Mouse (Mus musculus) small intestine, adult 2 months (tissue): ENCODE measurements around the gene Cox6b2. TPM values are rescaled to one million over a fixed set of nuclear protein-coding genes. Genes with fewer than 3 reads are reported as not detected.
A peak's percentile ranks its signal among the peaks of the same experiment; 100 is the strongest.

Experiments used
- H3K27ac ChIP-seq: fragments of 200-500 bp; 2 replicates; pipeline ENCODE4 v1.5.1; 2012; ENCODE audit warnings: low read depth, low read length, control low read depth, inconsistent platforms; ENCODE audit not compliant: insufficient read depth
- H3K27me3 ChIP-seq: fragments of 200-500 bp; 2 replicates; pipeline ENCODE4 v1.6.1; 2012; ENCODE audit warnings: mild to moderate bottlenecking, moderate library complexity, low read length, inconsistent platforms; ENCODE audit not compliant: control insufficient read depth, insufficient read depth
- H3K36me3 ChIP-seq: fragments of 200-500 bp; 2 replicates; pipeline ENCODE4 v1.6.1; 2012; ENCODE audit warnings: mild to moderate bottlenecking, low read length, control low read depth, inconsistent platforms; ENCODE audit not compliant: control insufficient read depth, insufficient read depth
- H3K4me1 ChIP-seq: fragments of 200-500 bp; 2 replicates; pipeline ENCODE4 v1.6.1; 2012; ENCODE audit warnings: low read length, inconsistent platforms, mixed read lengths; ENCODE audit not compliant: control insufficient read depth, insufficient read depth, insufficient read length
- H3K4me3 ChIP-seq: fragments of 200-500 bp; 2 replicates; pipeline ENCODE4 v1.5.1; 2012; ENCODE audit warnings: low read depth, mild to moderate bottlenecking, control low read depth, inconsistent platforms, low read length, moderate library complexity
- CTCF ChIP-seq: fragments of 200-500 bp; IDR thresholded peaks from 2 replicates; pipeline ENCODE4 v1.5.1; 2012; ENCODE audit warnings: low read depth, mild to moderate bottlenecking, control low read depth, inconsistent platforms, low read length, moderate library complexity, mixed read lengths; ENCODE audit not compliant: insufficient replicate concordance, insufficient read length; ENCODE audit errors: extremely low read depth
- POLR2A ChIP-seq: fragments of 200-500 bp; IDR thresholded peaks from 2 replicates; pipeline ENCODE4 v1.6.1; 2012; ENCODE audit warnings: low read depth, mild to moderate bottlenecking, control low read depth, inconsistent platforms, low read length, moderate library complexity
- WGBS: fragments of 180-500 bp; shearing (Covaris S2); methylation state at CpG from one replicate; pipeline ENCODE4 v1.1.7; 2018; 5-methylcytosine and 5-hydroxymethylcytosine counted together
- polyA plus RNA-seq: library from polyadenylated mRNA; depleted of rRNA; stranded (reverse); fragments of >200 nt; gene quantifications from 2 replicates; pipeline ENCODE4 v1.2.3, GENCODE M21; 2012

Gene Cox6b2
- polyA plus RNA-seq, 1 experiment: 45.8 TPM

DNA sequence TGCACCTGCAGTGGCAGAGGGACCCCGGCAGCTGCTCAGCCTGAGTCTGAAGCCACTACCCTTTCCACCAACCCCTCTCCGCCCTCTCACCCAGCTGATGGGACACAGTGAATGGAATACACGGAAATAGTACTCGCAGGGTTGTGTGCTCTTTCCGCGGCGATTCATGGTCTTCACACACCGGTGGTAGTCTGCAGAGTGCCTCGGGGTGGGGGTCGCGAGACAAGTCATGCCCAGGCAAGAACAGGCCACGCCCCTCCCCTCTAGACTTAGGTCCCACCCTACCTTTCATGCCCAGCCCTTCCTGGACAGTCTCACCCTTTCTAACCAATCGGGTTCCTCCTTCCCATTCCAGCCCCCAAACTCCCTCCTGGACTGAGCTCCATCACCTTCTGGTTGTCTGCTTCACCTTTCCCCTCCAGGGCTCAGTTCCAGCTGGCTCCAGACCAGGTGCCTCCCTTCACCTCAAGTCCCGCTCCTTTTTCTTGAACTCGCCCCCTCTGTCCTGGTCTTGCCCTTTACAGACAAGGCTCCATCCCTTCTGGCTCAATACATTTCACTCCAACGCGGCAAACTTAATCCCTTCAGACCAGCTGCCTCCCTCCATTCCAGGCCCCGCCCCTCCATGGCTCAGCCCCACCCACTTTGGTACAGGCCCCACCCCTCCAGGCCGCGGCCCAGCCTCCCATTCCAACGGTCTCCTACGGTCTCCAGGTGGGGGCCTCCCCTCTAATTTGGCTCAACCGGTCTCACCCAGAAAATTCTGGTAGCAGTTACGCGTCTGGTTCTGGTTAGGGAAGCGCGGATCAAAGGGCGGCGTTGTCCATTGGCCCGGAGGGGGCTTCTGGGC lies 698 bp downstream of the Cox6b2 start:
- H3K27me3 ChIP-seq: no peaks in the 10 kb centered on the region
- H3K36me3 ChIP-seq: no peaks in the 10 kb centered on the region; the same call in 1 of the 2 replicates
- 2% methylated on average over 30 of the region's 30 CpGs for WGBS
- H3K4me1 ChIP-seq: peaks cover 17% of the 10 kb centered on the region
- peak overlapping the region; percentile 58 for H3K4me3 ChIP-seq
- TF ChIP-seq CTCF: no peak
- no peak for TF ChIP-seq POLR2A
- no peak overlapping the region for H3K27ac ChIP-seq

DNA sequence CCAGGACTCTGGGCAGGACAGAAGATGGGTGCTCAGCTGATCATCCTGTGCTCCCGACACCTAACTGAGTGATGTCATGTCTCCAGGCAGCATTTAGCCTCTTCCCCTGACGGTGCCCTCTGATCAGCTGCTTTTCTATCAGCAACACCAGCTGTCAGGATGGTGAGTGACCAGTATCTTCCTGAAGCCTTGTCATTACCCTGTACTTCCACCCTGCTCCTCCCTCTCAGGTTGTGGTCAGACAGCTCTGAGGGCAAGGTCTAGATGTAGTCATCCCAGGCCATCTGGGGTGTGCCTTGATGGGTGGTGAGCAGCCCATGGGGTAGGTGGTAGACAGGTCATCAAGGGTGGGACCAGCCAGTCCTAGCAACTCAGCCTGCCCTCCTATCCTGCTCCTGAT lies 3.7 kb downstream of the Cox6b2 start:
- WGBS: 69% methylated on average over 2 of the region's 2 CpGs
- Histone ChIP-seq H3K4me3 (no peak overlapping the region), H3K27me3 (no peaks in the 10 kb centered on the region), H3K36me3 (peaks cover 14% of the 10 kb centered on the region), H3K27ac (peak overlapping the region; percentile 54), H3K4me1 (peaks cover 16% of the 10 kb centered on the region)
- TF ChIP-seq POLR2A (no peak), CTCF (no peak)

DNA sequence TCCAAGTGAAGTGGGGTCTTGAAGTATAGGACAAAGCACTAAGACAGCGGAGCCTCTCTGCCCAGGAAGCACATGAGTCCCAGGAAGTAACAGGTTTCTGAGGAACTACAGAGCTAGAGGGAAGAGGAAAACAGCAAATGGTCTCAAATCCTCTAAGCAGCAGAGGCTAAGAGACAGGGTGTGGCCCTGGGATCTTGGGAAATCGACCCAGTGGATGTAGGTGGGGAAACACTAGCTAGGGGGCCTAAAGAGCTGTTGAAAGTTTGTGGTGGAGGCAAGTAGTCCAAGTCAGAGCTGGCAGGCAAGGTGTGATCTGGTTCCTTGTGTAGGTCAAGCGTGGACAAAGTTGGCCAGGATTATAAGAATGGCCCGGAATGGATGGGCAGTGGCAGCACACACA lies 4.6 kb downstream of the Cox6b2 start:
- H3K27ac ChIP-seq: peak overlapping the region; percentile 78
- no peak for TF ChIP-seq POLR2A
- TF ChIP-seq CTCF: no peak
- peaks cover 16% of the 10 kb centered on the region for H3K4me1 ChIP-seq
- 69% methylated on average over 4 of the region's 4 CpGs for WGBS
- no peaks in the 10 kb centered on the region for H3K27me3 ChIP-seq
- H3K36me3 ChIP-seq: peaks cover 17% of the 10 kb centered on the region
- no peak overlapping the region for H3K4me3 ChIP-seq

- H3K27ac ChIP-seq: no peak overlapping the region
- WGBS: 76% methylated on average over 9 of the region's 9 CpGs
These were observed 5.6 kb downstream of the Cox6b2 start for GRCm38 (mm10) chr7:4747156-4747899.

DNA sequence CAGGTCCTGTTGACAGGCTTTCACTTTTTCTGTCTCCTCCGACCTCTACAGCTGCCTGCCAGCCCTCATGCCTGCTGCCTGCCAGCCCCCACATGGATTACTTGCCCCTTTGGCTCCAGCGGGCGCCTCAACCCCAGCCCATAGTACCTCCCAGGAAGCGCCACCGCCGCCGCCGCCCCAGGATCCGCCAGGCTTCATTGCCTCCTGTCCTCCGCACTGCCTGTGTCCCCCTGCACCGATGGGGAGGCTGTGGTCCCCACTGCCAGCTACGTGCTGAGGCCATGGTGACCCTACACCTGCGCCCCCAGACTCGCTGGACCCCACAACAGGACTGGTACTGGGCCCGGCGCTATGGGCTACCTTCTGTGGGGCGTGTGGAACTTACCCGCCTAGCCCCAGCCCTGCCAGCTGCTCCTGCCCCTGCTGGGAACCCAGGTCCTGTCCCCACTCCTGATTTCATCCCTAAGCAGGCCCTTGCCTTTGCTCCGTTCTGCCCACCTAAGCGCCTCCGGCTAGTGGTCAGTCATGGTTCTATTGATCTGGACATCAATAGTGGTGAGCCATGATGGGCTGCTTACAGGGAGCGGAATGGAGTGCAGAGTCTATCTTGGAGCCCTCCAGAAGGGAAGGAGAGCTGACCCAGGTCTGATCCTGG lies 6.4 kb downstream of the Cox6b2 start:
- Histone ChIP-seq H3K36me3 (peaks cover 32% of the 10 kb centered on the region), H3K27me3 (no peaks in the 10 kb centered on the region), H3K4me1 (peaks cover 10% of the 10 kb centered on the region), H3K27ac (no peak overlapping the region), H3K4me3 (no peak overlapping the region)
- TF ChIP-seq POLR2A (no peak), CTCF (no peak)
- 93% methylated on average over 22 of the region's 22 CpGs for whole genome bisulfite sequencing

More at GRCm38 (mm10) chr7:4747156-4747899, 5.6 kb downstream of the Cox6b2 start:
- Histone ChIP-seq H3K4me1 (peaks cover 15% of the 10 kb centered on the region), H3K27me3 (no peaks in the 10 kb centered on the region), H3K4me3 (no peak overlapping the region), H3K36me3 (peaks cover 26% of the 10 kb centered on the region)
- TF ChIP-seq CTCF (no peak), POLR2A (no peak)

DNA sequence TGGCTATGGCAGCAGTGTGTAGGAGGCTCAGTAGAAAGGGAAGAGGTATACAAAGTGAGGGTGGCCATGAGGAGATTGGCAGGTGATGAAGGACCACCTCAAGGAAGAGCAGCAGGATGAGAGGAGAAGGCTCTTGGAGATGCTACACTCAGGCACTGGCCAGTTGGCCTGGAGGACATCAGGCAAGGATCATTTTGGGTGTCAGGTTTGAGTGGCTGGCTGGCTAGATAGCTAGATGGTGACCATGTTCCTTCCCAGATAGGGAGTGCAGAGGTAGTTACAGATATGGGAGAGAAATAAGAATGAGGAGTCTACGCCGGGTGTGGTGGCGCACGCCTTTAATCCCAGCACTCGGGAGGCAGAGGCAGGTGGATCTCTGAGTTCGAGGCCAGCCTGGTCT lies 8.0 kb downstream of the Cox6b2 start:
- TF ChIP-seq POLR2A: no peak
- TF ChIP-seq CTCF: no peak
- H3K27ac ChIP-seq: no peak overlapping the region
- H3K27me3 ChIP-seq: no peaks in the 10 kb centered on the region
- WGBS: 94% methylated on average over 6 of the region's 6 CpGs
- no peak overlapping the region for H3K4me3 ChIP-seq
- H3K36me3 ChIP-seq: peaks cover 32% of the 10 kb centered on the region
- H3K4me1 ChIP-seq: peaks cover 11% of the 10 kb centered on the region
